Mouse (Mus musculus) Muller cell, postnatal 12 days (primary cell): ENCODE measurements around the gene Mpo.

Source experiments
- DNase-seq: peaks from one replicate; pipeline ENCODE4 v3.0.0-alpha.2; 2015; ENCODE audit errors: inconsistent ontology term

Gene Mpo

DNA sequence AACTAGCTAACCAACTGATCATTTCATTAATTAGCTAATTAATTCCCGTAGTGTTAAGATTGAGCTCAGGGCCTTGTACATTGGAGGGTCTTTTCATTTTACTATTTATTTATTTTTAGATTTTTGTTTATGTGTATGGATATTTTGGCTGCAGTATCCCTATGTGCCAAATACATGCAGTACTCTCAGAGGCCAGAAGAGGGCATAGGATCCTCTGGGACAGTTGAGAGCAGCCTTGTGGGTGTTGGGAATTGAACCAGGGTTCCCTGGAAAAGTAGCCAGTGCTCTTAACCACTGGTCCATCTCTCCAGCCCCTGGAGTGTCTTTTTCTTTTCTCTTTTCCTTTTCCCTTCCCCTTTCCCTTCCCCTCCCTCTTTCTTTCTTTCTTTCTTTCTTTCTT lies 12.1 kb downstream of the Mpo start:
- no peak for DNase-seq

GRCm38 (mm10) chr11:87807433-87807832 lies 14.1 kb downstream of the Mpo start:
- DNase-seq = no peak

- DNase-seq = no peak
Measured at GRCm38 (mm10) chr11:87808236-87808635, 14.9 kb downstream of the Mpo start.

DNA sequence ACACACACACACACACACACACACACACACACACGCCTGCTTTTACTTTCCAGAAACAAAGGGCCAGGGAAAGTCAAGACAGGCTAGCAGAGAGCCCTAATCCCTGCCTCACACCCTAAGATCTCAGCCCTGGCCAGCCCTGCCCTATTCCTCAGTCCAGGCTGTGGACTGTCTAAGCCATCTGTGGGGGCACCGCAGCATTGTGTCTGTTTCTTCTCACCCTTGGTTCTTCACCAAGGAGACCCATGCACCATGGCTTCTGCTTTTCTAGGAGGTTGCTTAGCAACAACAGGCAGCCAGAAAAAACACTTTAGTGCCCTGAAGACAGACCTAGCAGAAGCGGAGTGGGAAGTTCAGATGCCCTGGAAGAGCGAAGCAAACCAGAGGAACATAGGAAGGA lies 18.0 kb downstream of the Mpo start:
- no peak for DNase-seq

- no peak for DNase-seq
Measured at GRCm38 (mm10) chr11:87814831-87815230, 21.4 kb downstream of the Mpo start.

GRCm38 (mm10) chr11:87816707-87817442 lies 23.5 kb downstream of the Mpo start:
- DNase-seq = peak; percentile 37

GRCm38 (mm10) chr11:87817443-87817773 lies 24.0 kb downstream of the Mpo start:
- no peak for DNase-seq

DNA sequence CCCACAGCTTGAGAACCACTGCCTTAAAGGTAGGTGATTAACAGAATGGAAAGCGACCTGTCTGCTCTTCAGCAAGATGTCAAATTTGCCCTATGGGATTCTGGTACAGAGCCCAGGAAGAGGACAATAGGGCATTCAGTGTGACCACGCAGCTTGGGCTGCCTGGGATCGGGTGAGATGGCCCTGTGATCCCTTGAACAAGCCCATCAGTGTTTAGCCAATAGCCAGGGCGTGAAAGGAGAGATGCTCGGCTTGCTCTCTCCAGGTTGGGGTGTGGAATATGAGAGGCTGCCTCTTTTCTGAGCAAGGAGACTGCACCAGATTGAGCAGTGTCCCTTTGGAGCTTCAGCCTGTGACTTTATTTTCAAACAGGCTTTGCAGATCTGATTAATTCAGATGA lies 28.1 kb downstream of the Mpo start:
- peak; percentile 25 for DNase-seq

GRCm38 (mm10) chr11:87828239-87828900 lies 35.0 kb downstream of the Mpo start, which contains the start of gene Lpo:
Lpo (minus strand) TSS chr11:87828289.
- no peak for DNase-seq

DNA sequence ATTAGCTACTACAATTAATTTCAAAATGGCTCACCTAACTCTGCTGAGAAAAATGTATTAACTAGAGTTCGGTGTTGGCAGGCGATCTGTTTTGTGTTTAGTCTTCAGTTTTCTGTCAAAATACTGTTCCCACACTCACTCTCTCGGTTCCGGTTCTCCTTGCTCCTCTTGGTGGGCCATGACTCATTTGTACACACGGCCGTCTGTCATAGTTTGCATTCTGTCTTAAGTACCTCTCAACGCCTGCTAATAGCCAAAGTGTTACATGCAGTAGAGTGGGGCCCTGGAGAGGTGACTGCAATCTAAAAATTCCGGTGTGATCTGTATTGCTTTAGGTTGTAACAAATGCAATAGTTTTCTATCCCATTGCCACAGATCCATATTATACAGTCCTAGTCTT lies 47.3 kb downstream of the Mpo start:
- no peak for DNase-seq

DNA sequence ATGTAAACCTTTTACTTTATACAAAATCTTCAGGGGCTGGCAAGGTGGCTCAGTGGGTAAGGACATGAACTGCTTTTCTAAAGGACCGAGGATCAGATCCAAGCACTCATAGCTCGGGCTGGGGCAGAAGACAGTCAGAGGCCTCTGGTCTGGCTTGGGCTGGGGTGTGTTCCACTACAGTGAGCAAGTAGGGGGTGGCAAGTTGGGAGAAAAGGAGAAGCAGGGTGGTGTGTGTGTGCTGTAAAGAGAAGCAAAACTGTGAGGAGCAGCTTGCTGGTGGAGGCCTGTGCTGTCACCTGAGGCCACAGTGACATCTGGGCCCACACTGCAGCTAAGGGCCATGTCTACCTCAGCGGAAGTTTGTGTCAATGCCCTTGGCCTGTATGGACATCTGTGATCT lies 48.1 kb downstream of the Mpo start:
- no peak for DNase-seq

DNA sequence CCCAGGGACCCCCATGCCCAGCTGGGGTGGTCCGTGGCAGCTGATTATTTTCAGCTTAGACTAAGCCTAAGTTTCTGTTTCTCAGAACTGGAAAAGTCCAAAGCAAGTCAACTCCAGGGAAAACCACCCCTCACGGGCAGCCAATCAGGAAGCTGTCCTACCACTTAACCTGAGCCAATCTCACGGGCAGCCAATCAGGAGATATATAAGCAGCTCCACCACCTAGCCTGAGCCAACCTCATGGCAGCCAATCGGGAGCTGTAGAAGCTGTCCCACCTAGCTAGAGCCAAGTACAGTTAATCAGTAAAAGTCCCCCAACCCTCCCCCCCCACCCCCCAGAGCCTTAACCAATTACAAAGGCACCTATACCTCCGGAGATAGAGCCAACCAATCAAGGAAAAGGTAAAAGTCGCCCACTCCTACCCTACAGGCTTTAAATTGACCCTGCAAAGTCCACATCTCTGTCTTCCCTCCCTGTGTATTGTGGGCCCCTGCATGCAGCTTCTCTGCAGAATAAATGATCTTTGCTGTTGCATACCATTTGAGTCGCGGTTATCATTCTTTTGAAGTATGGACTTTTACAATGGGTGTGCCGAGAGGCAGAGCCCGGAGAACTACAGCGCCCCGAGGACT lies 53.7 kb downstream of the Mpo start:
- DNase-seq = no peak

DNA sequence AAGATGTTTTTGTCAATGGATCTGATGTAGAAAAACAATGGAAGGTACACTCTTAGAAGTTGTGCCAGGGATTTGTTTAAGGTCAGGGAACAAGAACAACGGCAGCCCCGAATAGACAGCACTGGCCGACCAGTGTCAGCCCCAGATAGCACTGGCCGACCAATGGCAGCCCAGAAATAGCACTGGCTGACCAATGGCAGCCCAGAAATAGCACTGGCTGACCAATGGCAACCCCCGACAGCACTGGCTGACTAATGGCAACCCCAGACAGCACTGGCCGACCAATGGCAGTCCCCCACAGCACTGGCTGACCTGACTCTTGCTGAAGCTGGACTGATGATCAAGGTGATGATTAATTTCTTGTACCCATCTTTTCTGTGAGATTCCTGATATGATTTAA lies 54.5 kb downstream of the Mpo start:
- DNase-seq = peak; percentile 66

- DNase-seq = peak; percentile 91
Measured at GRCm38 (mm10) chr11:87852690-87853596, 59.6 kb downstream of the Mpo start, which contains the start of gene Mks1. Mks1 (plus strand) TSS chr11:87853215.

- DNase-seq = peak; percentile 36
Measured at GRCm38 (mm10) chr11:87853597-87853954, 60.2 kb downstream of the Mpo start.
